Mouse (Mus musculus) layer of hippocampus, adult 2 months (tissue): ENCODE data around the gene Tgif1. TPM values are rescaled to one million over a fixed set of nuclear protein-coding genes. Genes with fewer than 3 reads are reported as not detected.
A peak's percentile ranks its signal among the peaks of the same experiment; 100 is the strongest.

Experiments
- DNase-seq, 2 experiments: peaks; one replicate each; pipeline ENCODE4 v3.0.0; 2022; ENCODE audit warnings: low spot score in 2 of 2
- H3K27ac ChIP-seq: fragments of 200-600 bp; 2 replicates; pipeline ENCODE4 v1.8.1; 2022
- H3K4me3 ChIP-seq: fragments of 200-600 bp; 2 replicates; pipeline ENCODE4 v1.8.1; 2022; ENCODE audit warnings: mild to moderate bottlenecking
- CTCF ChIP-seq: fragments of 200-600 bp; conservative IDR thresholded peaks from 2 replicates; pipeline ENCODE4 v1.8.1; 2022; ENCODE audit warnings: antibody characterized with exemption, mild to moderate bottlenecking, moderate library complexity
- total RNA-seq, 2 experiments: library from RNA; stranded (reverse); gene quantifications; 2 replicates each; pipeline ENCODE4 v1.2.3; 2021

Tgif1 gene
- total RNA-seq, 2 experiments from 2014 or later, result 1.4 to 1.7 TPM

GRCm38 (mm10) chr17:70856871-70857415 is 3.6 kb upstream of the Tgif1 start:
- H3K4me3 ChIP-seq, result no peak overlapping the region
- no peak for DNase-seq
- no peak overlapping the region for H3K27ac ChIP-seq
- TF ChIP-seq CTCF, result no peak

- no peak overlapping the region for H3K27ac ChIP-seq
- no peak for TF ChIP-seq CTCF
- DNase-seq, result no peak
- no peak overlapping the region for H3K4me3 ChIP-seq
These were observed 675 bp upstream of the Tgif1 start for GRCm38 (mm10) chr17:70854021-70854420.

GRCm38 (mm10) chr17:70852686-70853386 is 510 bp downstream of the Tgif1 start:
- 0 out of 2 replicates have a peak, but pooled peaks have one; percentile 12 for TF ChIP-seq CTCF
- DNase-seq, result peak; percentile 24 to 40
- Histone ChIP-seq H3K4me3 (peak overlapping the region; percentile 56), H3K27ac (peak overlapping the region; percentile 88)

GRCm38 (mm10) chr17:70852011-70852685 is 1.2 kb downstream of the Tgif1 start:
- no peak for TF ChIP-seq CTCF
- Histone ChIP-seq H3K4me3 (peak overlapping the region; percentile 56), H3K27ac (peak overlapping the region; percentile 88)
- DNase-seq, result no peak

GRCm38 (mm10) chr17:70850996-70851991 is 2.1 kb downstream of the Tgif1 start:
- TF ChIP-seq CTCF, result no peak
- H3K27ac ChIP-seq, result peak overlapping the region; percentile 88
- peak in 1 of 2 experiments; percentile 24 for DNase-seq

GRCm38 (mm10) chr17:70850233-70850995 is 2.9 kb downstream of the Tgif1 start:
- peak overlapping the region; percentile 88 for H3K27ac ChIP-seq
- peak overlapping the region; percentile 56 for H3K4me3 ChIP-seq
- TF ChIP-seq CTCF, result no peak
- DNase-seq, result no peak

More at GRCm38 (mm10) chr17:70850996-70851991, 2.1 kb downstream of the Tgif1 start:
- peak overlapping the region; percentile 56 for H3K4me3 ChIP-seq

GRCm38 (mm10) chr17:70849399-70850232 is 3.7 kb downstream of the Tgif1 start:
- Histone ChIP-seq H3K27ac (peak overlapping the region; percentile 71), H3K4me3 (peak overlapping the region; percentile 56)
- TF ChIP-seq CTCF, result peak; percentile 32
- peak in 1 of 2 experiments; percentile 26 for DNase-seq

- Histone ChIP-seq H3K27ac (peak overlapping the region; percentile 71), H3K4me3 (peak overlapping the region; percentile 56)
- no peak for TF ChIP-seq CTCF
- no peak for DNase-seq
These were observed 4.6 kb downstream of the Tgif1 start for GRCm38 (mm10) chr17:70848511-70849398.

GRCm38 (mm10) chr17:70847751-70848510 is 5.4 kb downstream of the Tgif1 start:
- DNase-seq, result no peak
- peak overlapping the region; percentile 56 for H3K4me3 ChIP-seq
- no peak for TF ChIP-seq CTCF
- H3K27ac ChIP-seq, result peak overlapping the region; percentile 14; the same call in 1 of the 2 replicates
